Mouse (Mus musculus): ENCODE measurements around the gene Slc12a8.
A peak's percentile ranks its signal among the peaks of the same experiment; 100 is the strongest.

The Slc12a8 gene

DNA sequence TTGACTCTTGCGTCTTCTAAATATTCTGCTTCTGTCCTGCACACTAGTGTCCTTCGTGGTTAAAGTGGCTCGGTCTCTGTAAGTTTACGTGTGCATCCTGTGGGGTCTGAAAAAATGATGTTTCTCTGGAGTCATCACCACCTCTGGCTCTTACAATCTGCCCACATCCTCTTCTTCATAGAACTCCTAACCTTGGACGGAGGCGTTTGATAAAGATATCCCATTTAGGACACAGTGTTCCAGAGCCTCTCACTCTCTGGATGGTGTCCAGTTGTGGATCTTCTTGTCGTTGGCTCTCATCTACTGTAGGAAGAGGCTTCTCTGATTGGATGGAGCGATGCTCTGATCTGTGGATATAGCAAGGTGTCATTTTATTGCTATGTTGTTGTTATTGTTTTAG is 65.4 kb downstream of the Slc12a8 start:
- no peak for DNase-seq (ENCODE audit: low read depth, low spot score)

DNA sequence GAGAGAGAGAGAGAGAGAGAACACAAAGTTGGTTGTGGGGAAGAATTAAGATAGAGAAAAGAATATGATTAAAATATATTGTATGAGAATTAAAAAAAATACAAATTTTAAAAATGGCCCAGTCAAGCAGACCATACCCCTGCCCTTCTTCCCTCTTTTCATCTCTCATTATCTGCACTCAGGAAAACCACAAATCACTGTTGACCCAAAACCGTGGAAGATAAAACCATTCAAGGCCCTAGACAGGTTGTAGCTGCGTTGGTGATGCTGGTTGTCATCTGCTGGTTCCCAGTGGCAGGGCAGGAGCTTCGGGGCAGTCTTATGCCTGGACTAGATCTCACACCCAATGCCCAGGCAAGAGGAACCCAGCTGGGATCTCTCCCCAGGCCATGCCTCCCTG is 66.2 kb downstream of the Slc12a8 start:
- DNase-seq (ENCODE audit: low read depth, low spot score), result no peak

DNA sequence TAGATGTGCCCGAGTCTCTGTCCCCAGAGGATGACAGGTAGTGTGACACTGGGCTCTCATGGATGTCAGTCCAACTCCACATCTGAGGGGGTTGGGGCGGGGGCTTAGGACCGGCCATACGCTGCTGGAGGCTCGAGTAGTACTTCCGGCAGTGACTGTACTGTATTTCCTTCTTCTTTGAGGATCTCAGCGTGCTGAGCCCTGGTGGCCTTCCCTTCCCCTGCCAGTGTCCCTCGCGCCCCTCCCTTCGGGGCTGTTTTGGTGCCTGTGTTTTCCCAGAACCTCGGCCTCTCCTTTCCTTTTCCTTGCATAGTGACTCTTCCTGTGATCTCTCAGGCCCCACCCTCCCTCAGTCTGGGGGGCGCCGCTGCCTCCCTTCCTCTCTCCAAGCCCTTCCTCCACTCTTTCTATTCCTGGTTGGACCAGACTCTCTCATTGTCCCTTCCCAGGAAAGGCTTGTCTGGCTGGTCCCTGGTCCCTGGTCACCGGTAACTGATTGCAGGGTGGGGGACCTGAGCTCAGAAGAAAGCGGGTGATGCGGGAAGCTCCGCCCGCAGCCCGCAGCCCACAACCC is 66.8 kb downstream of the Slc12a8 start:
- DNase-seq (ENCODE audit: low read depth, low spot score), result no peak

DNA sequence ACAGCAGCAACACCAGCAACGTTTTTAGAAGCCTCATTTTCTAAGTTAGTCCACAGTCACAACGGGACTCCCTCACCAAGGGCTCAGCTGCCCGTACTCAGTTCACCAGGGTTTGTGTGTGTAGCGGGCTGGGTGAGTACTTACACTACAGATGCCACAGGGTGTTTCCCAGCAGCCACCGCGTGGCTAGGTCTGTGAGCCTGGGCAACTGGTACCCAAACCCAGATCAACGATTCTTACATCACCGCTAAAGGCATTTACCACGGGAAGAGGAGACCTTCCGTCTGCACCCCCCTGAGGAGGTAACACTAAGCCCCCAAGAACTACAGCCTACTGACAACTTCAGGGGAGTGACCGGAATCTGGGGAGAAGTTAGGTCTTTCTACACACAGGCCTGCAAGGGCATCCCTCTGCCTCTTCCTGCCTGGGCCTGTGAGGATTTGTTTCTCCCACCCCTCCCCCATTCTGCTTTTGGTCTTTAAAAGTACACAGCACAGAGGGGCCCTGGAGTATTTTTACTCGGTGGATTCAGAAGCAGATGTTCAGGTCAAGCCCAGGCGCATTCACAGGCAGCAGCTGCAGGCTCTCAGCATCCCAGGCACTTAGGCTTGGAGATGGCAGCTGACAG is 67.4 kb downstream of the Slc12a8 start:
- DNase-seq (ENCODE audit: low read depth, low spot score), result peak; percentile 39

DNA sequence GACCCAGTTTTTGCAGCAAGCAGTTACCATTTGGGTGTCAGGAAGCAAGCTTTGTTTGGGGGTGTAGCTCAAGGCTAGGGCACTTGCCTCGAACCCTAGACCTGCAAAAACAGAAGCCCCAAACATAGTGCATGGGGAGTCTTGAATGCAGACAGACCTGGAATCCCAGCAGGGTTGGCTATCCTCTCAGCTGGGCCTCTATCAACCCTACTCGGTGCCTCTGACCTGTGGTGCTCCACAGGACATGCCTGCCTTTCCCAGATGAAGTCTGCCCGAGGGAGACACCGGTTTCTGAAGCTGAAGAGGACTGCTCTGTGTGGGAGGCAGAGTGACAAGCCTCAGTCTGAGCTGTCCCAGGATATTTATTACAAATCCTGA is 67.9 kb downstream of the Slc12a8 start:
- no peak for DNase-seq (ENCODE audit: low read depth, low spot score)

DNA sequence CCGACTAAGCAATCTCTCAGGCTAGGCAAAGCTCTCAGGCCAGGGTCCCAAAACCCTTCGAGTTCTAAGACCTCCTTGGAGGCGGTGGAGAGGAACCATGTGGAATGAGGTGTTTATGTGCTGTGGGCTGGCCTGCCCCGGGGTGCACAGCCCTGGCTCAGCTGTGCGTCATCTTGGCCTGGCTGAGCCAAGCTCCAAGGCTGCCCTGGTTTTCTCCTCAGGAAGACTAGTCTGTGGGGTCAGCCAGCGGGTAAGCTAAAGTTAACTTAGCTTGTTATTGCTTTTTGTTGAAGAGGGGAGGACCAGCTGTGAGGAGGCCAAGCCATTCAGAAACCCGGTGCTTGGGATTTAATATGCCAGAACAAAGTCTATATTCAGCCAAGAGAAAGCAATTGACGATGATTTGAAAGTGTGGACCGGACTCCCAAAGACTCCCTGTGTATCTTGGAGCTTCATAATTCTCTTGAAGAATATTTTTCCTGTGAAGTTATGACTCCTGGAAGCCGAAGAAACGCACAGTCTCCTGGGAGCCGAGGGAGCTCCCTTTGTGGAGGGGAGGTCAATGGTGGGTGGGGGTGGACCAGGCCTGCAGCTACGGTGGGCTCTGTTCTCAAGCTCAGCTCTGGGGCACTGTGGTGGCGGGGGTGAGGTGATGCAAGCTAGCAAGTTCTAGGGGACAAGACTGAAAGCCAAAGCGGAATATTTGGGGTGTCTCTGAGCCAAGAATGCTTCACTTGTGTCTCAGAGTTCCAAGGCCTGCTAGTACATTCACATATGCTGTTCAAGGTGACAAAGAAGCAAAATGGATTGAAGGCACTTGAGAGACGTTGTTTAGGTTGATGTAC is 70.4 kb downstream of the Slc12a8 start:
- no peak for DNase-seq (ENCODE audit: low read depth, low spot score)

DNA sequence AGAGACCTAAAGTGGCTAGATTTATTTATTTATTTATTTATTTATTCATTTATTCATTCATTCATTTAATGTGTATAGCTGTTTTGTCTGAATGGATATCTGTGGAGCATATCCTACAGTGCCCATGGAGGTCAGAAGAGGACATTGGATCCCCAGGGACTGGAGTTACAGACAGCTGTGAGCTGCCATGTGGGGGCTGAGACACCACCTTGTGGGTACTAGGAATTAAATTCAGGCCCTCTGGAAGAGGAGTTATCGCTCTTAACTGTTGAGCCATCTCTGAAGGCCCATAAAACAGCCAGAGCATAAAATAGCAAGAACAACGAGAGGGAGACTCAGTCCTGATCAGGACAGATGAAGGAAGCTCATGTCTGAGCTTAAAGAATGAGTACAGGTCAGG is 71.7 kb downstream of the Slc12a8 start:
- no peak for DNase-seq (ENCODE audit: low read depth, low spot score)

DNA sequence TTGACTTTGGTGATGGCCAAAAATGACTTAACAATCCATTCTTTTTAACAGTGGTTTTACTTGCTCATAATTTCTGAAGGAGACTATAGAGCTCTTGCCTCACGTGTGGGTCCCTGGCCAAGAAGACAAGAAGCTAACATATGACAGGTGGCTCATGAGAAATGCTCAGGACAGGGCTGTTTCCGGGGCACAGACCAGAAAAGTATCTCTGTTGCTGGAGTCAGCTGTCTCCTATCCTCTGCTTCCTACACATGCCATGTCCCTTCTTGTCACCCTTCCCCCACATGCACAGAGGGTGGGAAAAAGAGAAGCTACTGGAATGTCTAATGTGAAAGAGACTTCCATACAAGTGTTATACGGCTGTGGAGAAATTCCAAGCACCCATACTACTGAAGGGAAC is 73.3 kb downstream of the Slc12a8 start:
- DNase-seq (ENCODE audit: low read depth, low spot score), result no peak

DNA sequence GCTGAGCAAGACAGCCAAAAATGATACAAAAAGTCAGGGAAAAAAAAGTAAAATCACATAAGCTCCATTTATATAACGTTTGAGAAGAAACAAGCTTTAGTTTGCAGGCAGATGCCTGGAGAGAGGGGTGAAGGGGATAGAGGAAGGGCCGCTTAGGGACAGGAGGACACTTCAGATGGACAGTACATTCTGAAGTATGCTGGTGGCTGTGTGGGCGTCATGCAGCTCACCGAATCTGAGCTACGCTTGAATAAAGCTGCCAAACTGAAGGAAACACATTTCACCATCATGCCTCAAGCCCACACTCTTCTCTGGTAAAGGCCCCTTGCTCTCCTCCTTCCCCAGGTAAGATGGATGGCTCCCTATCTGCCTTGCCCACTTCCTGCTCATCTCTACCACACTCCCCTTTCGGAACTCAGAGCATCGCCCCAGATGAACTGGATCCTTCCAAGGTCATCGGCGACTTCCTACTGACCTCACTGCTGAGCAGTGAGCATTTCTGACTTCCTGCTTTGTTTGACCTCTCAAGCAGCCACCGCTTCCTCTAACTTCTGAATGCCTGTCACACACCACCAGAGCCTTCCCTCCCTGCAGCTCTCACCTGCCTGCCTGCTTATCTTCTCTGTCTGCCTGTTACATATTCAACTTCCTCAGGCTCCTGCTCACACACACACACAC is 74.4 kb downstream of the Slc12a8 start:
- DNase-seq (ENCODE audit: low read depth, low spot score), result no peak

DNA sequence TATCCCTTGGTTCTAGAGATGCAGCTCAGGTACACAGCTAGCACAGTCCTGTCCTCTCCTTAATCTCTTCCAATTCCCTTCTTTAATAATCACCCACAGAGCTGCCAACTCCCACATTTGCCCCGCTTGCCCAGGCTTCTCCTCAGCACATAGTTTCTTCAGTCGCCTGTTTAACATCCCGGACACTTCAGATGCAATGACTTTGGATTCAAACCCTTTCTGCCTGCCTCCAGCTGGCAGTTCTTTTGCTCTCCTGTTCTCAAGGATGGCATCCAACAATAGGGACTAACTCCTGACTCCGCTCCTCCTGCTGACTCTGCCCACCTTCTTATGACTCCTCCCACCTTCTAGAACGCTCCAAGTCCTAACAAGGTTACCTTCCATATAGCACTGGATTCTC is 75.2 kb downstream of the Slc12a8 start:
- no peak for DNase-seq (ENCODE audit: low read depth, low spot score)

DNA sequence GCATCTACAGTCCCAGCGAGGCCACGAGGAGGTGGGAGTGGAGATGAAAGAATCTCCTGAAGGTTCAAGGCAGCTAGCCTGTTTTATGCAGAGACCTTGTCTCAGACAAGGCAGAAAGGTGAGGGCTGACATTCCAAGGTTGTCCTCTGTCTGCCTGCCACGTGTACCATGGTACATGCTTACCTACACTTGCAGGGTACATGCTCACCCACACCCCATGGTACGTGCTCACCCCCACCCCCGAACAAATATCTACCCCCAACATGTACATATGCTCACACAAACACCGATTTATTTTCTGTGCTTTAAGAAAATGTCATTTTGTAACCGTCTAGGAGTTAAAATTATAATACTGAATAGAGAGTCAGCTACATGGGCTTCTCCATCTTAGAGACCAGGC is 76.3 kb downstream of the Slc12a8 start:
- no peak for DNase-seq (ENCODE audit: low read depth, low spot score)

DNA sequence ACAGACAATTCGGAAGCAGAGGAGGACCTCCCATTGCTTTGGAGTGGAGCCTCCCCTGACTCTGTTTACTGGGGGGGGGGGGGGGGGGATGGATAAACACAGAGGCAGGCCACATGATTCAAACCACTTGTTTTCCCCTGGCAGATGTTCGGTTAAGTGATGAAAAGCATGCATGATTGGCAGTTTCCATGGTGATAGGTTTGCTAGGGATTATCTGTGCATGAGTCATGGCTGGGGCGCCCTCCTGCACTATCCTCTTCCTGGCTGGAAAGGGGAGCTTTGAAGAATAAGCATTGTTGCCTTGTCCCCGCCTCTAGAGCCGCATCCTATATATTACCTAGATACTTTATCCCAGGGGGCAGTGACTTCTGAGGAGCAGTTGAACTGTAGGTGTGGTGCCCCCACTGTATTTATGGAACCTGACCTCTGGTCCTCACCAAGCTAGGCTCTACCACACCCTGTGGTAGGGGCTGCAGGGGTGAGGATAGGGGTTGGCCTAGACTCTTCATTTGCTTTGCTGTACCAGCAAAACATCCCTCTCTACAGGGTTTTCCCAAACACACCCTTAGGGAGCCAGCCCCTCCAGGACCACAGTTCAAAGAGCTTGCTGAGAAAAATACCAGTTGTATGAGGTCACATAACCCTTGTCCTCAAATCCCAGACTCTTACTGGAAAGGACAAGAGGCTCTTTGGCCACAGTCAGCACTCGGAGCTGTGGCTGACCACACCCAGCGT is 77.1 kb downstream of the Slc12a8 start:
- DNase-seq (ENCODE audit: low read depth, low spot score), result peak; percentile 70

DNA sequence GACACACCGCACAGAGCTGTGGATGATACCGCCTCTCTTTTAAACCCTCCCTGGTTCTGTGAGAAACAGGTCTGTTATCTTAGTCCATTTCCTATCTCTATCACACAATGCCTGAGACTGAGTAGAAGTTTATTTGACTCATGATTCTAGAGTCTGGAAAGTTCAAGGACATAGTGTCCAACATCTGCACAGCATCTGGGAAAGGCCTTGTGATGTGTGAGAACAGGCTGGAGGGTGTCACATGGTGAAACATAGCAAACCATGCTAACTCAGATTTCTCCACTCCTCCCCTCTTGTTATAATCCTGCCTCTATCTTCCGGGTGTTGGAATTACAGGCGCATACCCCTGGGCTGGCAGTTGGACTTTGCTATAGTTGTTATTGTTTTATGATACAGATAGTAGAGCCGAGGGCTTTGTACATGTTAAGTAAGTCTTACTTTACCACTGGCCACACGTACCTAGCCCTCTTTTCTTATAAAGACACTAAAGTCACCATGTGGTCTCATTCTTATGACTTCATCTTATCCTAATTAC is 78.2 kb downstream of the Slc12a8 start:
- no peak for DNase-seq (ENCODE audit: low read depth, low spot score)

DNA sequence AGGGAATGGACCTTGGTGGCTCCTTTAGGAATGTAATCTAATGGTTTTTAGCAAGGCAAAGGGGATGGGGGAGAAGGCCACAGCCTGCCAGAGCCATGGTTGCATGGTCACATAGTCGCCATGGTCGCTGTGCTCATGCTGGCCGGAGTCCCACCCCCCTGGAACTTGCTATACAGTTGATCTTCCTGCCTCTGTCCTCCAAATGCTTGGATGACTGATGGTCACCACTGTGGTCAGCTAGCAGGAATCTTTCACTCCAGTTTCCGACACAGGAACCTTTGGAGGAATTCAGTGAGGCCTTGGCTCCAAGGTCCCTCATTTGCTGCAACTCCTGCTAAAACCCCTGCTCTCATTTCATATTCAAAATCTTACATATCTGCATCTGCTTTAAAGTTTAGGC is 79.1 kb downstream of the Slc12a8 start:
- DNase-seq (ENCODE audit: low read depth, low spot score), result no peak

DNA sequence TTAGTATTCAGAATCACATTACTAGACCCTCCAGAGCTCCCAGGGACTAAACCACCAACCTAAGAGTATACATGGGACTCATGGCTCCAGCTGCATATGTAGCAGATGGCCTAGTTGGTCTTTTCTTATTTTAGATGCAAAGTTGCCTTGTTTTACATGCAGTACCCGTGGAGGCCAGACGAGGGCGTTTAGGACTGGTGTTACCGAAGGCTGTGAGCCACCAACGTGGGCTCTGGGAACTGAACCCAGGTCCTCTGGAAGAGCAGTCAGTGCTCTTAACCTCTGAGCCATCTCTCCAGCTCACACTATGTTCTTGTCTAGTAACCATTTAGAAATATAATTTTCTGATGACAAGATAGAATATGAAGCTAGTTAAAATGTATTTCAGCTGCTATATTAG is 83.1 kb downstream of the Slc12a8 start:
- peak; percentile 84 for DNase-seq (ENCODE audit: low read depth, low spot score)

DNA sequence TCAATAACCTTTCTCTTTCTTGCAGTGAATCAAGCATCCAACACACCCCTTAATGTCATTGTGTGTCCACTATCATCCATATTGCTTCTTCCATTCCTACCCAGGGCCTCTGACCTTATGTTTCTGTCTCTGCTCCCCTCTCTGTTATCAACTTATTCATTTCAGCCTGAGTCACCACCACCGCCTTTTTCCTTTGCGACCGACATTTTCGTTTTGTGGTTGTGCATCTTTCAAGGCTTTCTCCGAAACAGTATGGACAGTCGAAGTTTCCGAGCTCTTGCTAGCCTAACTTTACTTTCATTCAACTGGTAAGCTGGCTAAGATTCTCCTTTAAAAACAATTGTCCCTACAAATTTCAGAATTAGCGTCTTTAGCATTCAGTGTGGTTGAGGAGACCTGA is 84.2 kb downstream of the Slc12a8 start:
- DNase-seq (ENCODE audit: low read depth, low spot score), result no peak

DNA sequence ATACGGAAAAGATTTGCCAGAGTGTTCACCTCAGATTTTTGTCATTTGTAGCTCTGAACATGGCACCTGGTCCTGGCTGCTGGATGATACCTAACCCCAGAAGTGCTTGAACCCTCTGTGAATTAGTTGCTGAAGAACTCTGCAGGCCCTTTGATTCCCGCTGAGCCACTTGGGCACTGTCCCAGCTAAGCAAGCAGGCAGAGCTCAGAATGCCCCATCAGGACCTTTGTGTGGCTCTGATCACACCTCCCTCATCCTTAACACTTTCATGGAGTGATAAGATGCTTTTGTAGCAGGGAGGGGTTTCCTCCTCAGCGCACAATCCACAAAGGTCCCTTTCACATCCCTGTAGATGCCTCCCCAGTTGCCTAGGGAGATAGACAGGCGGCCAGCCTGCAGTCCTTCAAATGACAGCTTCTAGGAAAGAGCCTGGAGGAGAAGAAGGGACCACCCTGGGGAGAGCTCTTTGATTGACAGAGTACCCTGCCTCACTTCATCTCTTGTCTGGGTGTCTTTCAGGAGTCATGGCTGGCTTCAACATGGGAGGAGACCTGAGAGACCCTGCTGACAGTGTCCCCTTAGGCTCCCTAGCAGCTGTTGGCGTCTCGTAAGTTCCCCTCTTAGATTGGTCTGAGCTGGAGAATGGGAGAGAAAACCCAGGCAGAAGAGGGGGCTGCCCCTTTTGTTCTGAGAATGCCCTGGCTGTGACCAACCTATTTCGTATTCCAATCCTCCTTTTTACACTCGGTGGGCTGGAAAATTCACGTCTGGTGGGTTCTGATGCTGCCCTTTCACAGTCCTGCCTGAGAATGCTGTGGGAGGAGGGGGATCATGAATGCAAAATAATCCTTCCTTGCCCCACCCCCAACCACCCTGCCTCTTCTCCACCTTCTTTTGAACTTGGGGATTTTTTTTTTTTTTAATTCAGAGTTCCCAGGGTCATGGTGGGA is 88.8 kb downstream of the Slc12a8 start:
- no peak for DNase-seq (ENCODE audit: low read depth, low spot score)

DNA sequence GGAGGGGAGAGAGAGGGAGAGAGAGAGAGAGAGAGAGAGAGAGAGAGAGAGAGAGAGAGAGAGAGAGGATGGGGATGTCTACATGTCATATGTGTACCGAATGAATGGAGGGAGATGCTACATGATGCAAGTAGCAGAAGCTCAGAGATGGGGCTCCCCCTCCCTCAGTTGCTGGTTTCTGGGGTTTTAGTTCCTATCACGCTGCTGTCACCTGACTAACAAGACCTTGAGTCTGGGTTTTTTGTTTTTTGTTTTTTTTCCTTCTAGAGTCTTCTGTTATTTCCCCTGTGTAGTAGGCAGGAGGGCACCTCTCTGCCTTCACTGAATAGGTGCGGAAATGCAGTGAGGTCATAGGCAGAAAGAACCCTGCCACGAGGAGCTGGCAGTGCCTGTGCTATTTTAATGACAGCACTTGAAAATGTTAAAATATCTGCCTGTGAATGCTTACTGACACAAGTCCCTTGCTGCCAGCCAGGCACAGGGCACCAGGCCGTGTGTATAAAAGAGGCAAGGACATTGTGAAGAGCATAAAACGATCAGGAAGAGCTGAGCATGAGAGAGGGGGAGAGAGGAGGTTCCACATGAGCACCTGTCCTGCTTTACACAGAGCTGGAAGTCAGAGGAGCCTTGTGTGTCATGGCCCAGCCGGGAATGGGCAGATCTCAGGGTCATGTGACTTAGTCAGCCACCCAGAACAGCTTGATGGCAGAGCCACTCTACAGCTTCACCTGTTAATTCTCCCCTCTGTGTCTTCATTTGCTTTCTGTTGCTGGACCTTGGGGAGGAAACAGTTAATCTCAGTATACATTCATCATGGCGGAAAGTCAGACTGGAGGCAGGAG is 89.8 kb downstream of the Slc12a8 start:
- DNase-seq (ENCODE audit: low read depth, low spot score), result no peak

DNA sequence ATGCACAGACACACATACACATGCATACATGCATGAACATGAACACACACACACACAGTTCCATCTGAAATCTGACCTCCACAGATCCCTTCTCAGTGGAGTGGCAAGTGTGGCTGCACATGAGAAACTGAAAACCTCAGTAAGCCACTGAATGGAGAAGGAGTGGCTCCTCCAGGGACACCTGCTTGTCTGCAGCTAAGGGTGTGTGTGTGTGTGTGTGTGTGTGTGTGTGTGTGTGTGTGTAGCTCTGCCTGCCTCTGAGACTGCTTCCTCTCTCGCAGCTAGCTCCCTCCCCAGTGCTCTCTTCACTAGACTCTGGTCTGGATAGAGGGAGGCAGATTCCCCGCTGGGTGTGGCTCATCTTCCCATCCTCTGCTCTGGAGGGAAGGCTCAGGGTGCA is 92.4 kb downstream of the Slc12a8 start:
- DNase-seq (ENCODE audit: low read depth, low spot score), result no peak

DNA sequence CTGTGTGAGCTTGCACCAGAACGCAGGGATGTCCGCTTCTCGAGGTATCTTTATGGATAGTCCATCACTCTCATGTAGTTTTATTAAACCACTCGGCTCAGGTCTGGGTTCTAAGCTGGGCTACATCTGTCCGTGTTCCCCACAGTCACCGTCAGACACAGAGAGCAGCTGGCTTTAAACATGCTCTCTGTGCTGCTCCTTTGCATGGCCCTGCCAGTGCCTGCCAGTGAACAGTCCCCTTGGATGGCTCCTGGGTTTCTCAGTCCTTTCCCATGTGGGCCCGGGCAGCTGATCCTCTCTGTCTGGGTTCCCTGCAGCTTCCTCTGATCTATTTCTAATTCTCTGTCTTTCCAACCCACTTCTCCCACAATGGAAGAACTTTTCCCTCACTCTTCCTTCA is 93.3 kb downstream of the Slc12a8 start:
- DNase-seq (ENCODE audit: low read depth, low spot score), result no peak
